Mouse (Mus musculus) ovary, postnatal 14 days (tissue): ENCODE results near the gene Acvrl1.
A peak's percentile ranks its signal among the peaks of the same experiment; 100 is the strongest.

ENCODE experiments used
- DNase-seq: peaks from one replicate; pipeline ENCODE4 v3.0.0; 2022; ENCODE audit warnings: low spot score

Acvrl1 gene

GRCm38 (mm10) chr15:101128181-101129089 is at the start of gene Acvrl1:
Acvrl1 (plus strand) TSS chr15:101128522.
- DNase-seq: no peak

GRCm38 (mm10) chr15:101078731-101079156 is 49.6 kb upstream of the Acvrl1 start:
- peak; percentile 86 for DNase-seq

- no peak for DNase-seq
Observed at GRCm38 (mm10) chr15:101080031-101080520, 48.2 kb upstream of the Acvrl1 start.

GRCm38 (mm10) chr15:101081035-101081548 is 47.2 kb upstream of the Acvrl1 start:
- no peak for DNase-seq

GRCm38 (mm10) chr15:101082236-101082635 is 46.1 kb upstream of the Acvrl1 start:
- no peak for DNase-seq

GRCm38 (mm10) chr15:101084499-101084898 is 43.8 kb upstream of the Acvrl1 start:
- DNase-seq: no peak

GRCm38 (mm10) chr15:101086451-101086850 is 41.9 kb upstream of the Acvrl1 start:
- DNase-seq: no peak

- no peak for DNase-seq
Observed at GRCm38 (mm10) chr15:101086956-101087355, 41.4 kb upstream of the Acvrl1 start.

- no peak for DNase-seq
Observed at GRCm38 (mm10) chr15:101088291-101088690, 40.0 kb upstream of the Acvrl1 start.

GRCm38 (mm10) chr15:101091551-101091950 is 36.8 kb upstream of the Acvrl1 start:
- DNase-seq: no peak

GRCm38 (mm10) chr15:101092121-101092828 is 36.0 kb upstream of the Acvrl1 start:
- no peak for DNase-seq

- peak; percentile 29 for DNase-seq
Observed at GRCm38 (mm10) chr15:101092829-101093648, 35.3 kb upstream of the Acvrl1 start.

GRCm38 (mm10) chr15:101093988-101094387 is 34.3 kb upstream of the Acvrl1 start:
- DNase-seq: no peak

- no peak for DNase-seq
Observed at GRCm38 (mm10) chr15:101094979-101095378, 33.3 kb upstream of the Acvrl1 start.

- DNase-seq: no peak
Observed at GRCm38 (mm10) chr15:101095392-101095791, 32.9 kb upstream of the Acvrl1 start.

GRCm38 (mm10) chr15:101097985-101098651 is 30.2 kb upstream of the Acvrl1 start:
- peak; percentile 62 for DNase-seq

GRCm38 (mm10) chr15:101100996-101101395 is 27.3 kb upstream of the Acvrl1 start:
- DNase-seq: no peak

GRCm38 (mm10) chr15:101103605-101104304 is 24.6 kb upstream of the Acvrl1 start:
- DNase-seq: no peak

- peak; percentile 82 for DNase-seq
Observed at GRCm38 (mm10) chr15:101105496-101105994, 22.8 kb upstream of the Acvrl1 start.

GRCm38 (mm10) chr15:101106011-101106410 is 22.3 kb upstream of the Acvrl1 start:
- no peak for DNase-seq
